Mouse (Mus musculus): ENCODE measurements around the gene Ndufs4. TPM values are rescaled to one million over a fixed set of nuclear protein-coding genes. Genes with fewer than 3 reads are reported as not detected.

Ndufs4 gene
- total RNA-seq, 2 experiments from 2014 or later = 169 to 170 TPM

Other genes with a start within 250 kb of the Ndufs4 start
- 1 to 10 TPM; 7.1 to 7.6 TPM for gene Fst, start 70.7 kb upstream of the Ndufs4 start, total RNA-seq (2021)